Mouse (Mus musculus): ENCODE results near the gene Rsph9. TPM values are rescaled to one million over a fixed set of nuclear protein-coding genes. Genes with fewer than 3 reads are reported as not detected.
A peak's percentile ranks its signal among the peaks of the same experiment; 100 is the strongest.

Gene Rsph9
- polyA plus RNA-seq, 1 experiment from 2014 or later, result 46.7 TPM

DNA sequence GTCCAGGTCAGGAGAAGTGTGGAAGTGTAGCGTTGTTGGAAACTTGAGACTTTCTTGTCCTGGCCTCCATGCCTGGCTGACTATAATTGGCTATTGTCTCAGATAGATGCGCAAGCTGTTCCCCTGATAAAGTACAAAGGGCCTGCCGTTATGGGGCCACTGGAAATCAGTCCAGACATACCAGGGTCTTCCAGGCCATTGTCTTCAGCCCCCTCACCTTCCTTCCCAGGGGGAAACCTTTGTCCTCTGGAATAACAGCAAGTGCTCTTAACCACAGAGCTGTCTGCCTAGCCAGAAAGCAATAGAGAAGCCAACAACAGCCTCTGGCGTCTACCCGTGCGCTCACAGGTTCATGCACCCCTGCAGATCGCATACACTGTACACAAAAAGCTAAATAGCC lies 63.6 kb downstream of the Rsph9 start:
- no peaks in the 10 kb centered on the region for H3K36me3 ChIP-seq (ENCODE audit: control insufficient read depth, insufficient read depth, low read length)
- H3K4me2 ChIP-seq (ENCODE audit: low read depth, low read length), result no peak overlapping the region
- H3K4me1 ChIP-seq (ENCODE audit: control insufficient read depth, insufficient read depth, low read length), result peaks cover 6% of the 10 kb centered on the region; the same call in 1 of the 2 replicates
- H3K4me3 ChIP-seq (ENCODE audit: low read depth, low read length), result no peak overlapping the region
- H3K9me3 ChIP-seq (ENCODE audit: control insufficient read depth, low read length), result no peaks in the 10 kb centered on the region
- no peak overlapping the region for H3K9ac ChIP-seq (replicated peaks; ENCODE audit: low read depth, low read length)
- ATAC-seq (ENCODE audit: low read depth), result no peak
- H3K27me3 ChIP-seq (ENCODE audit: control insufficient read depth, insufficient read depth, low read length), result no peaks in the 10 kb centered on the region
- no peak overlapping the region for H3K27ac ChIP-seq (ENCODE audit: low read depth, low read length)
- 24% methylated on average over 7 of the region's 7 CpGs for WGBS

GRCm38 (mm10) chr17:46079037-46079436 lies 65.0 kb downstream of the Rsph9 start:
- Histone ChIP-seq H3K4me3 (ENCODE audit: low read depth, low read length) (no peak overlapping the region), H3K36me3 (ENCODE audit: control insufficient read depth, insufficient read depth, low read length) (no peaks in the 10 kb centered on the region), H3K9ac (replicated peaks; ENCODE audit: low read depth, low read length) (no peak overlapping the region), H3K27ac (ENCODE audit: low read depth, low read length) (no peak overlapping the region), H3K9me3 (ENCODE audit: control insufficient read depth, low read length) (no peaks in the 10 kb centered on the region), H3K4me1 (ENCODE audit: control insufficient read depth, insufficient read depth, low read length) (peaks cover 5% of the 10 kb centered on the region; the same call in 1 of the 2 replicates), H3K27me3 (ENCODE audit: control insufficient read depth, insufficient read depth, low read length) (no peaks in the 10 kb centered on the region), H3K4me2 (ENCODE audit: low read depth, low read length) (no peak overlapping the region)
- WGBS, result 80% methylated on average over 2 of the region's 2 CpGs
- no peak for ATAC-seq (ENCODE audit: low read depth)

DNA sequence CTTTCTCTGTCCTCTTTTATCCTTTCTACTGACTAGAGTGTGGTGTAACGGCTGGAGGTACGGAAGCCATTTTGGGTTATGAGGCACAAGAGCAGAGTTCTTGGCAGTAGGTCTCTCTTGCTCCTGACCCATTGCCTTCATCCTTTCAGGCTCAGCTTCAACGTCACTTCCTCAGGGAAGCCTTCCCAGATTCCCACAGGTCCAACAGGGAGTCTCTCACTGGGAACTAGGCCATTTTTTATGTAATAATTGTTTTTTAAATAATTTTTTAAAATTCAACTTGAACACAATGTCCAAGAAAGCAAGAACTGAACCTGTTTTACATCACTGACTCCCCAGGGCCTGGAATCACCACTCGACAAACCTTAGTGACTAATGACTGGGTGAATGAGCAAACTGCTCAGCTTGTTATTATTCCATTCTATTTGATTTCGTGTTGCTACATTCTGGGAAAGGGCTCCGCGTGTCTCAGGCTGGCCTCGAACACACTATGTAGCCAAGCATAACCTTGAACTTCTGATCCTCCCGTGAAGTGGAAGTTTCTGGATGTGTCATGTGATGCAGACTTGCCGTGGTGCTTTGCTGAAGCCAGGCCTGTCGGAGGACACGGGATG lies 66.0 kb downstream of the Rsph9 start:
- no peak overlapping the region for H3K27ac ChIP-seq (ENCODE audit: low read depth, low read length)
- ATAC-seq (ENCODE audit: low read depth), result no peak

GRCm38 (mm10) chr17:46076260-46076551 lies 67.8 kb downstream of the Rsph9 start:
- no peak overlapping the region for H3K4me3 ChIP-seq (ENCODE audit: low read depth, low read length)
- 53% methylated on average over 1 of the region's 1 CpGs for WGBS
- 0 out of 2 replicates have a peak, but pooled peaks cover 2% of the 10 kb centered on the region for H3K4me1 ChIP-seq (ENCODE audit: control insufficient read depth, insufficient read depth, low read length)
- no peak overlapping the region for H3K9ac ChIP-seq (replicated peaks; ENCODE audit: low read depth, low read length)
- no peaks in the 10 kb centered on the region for H3K27me3 ChIP-seq (ENCODE audit: control insufficient read depth, insufficient read depth, low read length)
- H3K27ac ChIP-seq (ENCODE audit: low read depth, low read length), result no peak overlapping the region
- no peak for ATAC-seq (ENCODE audit: low read depth)
- no peak overlapping the region for H3K4me2 ChIP-seq (ENCODE audit: low read depth, low read length)
- no peaks in the 10 kb centered on the region for H3K9me3 ChIP-seq (ENCODE audit: control insufficient read depth, low read length)
- H3K36me3 ChIP-seq (ENCODE audit: control insufficient read depth, insufficient read depth, low read length), result no peaks in the 10 kb centered on the region

More for the DNA sequence above, 66.0 kb downstream of the Rsph9 start:
- 0 out of 2 replicates have a peak, but pooled peaks cover 2% of the 10 kb centered on the region for H3K4me1 ChIP-seq (ENCODE audit: control insufficient read depth, insufficient read depth, low read length)
- no peak overlapping the region for H3K4me3 ChIP-seq (ENCODE audit: low read depth, low read length)
- H3K9ac ChIP-seq (replicated peaks; ENCODE audit: low read depth, low read length), result no peak overlapping the region
- no peak overlapping the region for H3K4me2 ChIP-seq (ENCODE audit: low read depth, low read length)
- no peaks in the 10 kb centered on the region for H3K36me3 ChIP-seq (ENCODE audit: control insufficient read depth, insufficient read depth, low read length)
- H3K9me3 ChIP-seq (ENCODE audit: control insufficient read depth, low read length), result no peaks in the 10 kb centered on the region
- no peaks in the 10 kb centered on the region for H3K27me3 ChIP-seq (ENCODE audit: control insufficient read depth, insufficient read depth, low read length)
- 95% methylated on average over 12 of the region's 12 CpGs for WGBS

DNA sequence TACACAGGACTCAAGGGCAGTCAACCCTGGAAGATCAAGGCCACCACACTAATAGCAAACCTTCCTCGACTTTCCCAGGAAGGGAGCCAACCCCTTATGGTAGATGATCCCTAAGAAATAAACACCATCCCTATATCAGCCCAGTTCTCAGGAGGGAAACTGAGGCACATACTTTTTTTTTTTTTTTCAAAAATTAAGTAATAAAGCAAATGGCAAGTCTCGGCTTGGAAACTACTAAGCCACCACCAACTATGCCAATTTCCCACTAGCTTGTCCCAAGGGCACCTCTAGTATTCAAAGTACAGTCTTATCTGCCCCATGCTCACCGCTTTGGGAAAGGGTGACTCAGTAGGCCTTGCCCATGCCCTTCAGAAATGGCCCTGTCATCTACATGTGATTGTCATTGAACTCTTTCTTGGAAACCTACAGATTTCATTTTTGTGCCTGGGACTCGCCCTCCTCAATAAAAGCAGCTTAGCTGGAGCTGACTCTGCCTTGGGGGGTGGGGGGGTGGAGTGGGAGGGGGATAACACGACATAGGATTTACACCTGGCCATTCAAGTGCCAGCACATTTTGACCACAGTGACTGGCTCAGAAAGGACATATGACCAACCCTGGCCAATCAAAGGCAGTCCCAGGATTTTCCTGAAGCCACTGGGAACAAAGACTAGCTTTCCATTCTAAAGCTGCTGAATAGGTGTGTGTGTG lies 68.3 kb downstream of the Rsph9 start:
- H3K9ac ChIP-seq (replicated peaks; ENCODE audit: low read depth, low read length), result no peak overlapping the region
- H3K9me3 ChIP-seq (ENCODE audit: control insufficient read depth, low read length), result no peaks in the 10 kb centered on the region
- no peak overlapping the region for H3K4me2 ChIP-seq (ENCODE audit: low read depth, low read length)
- no peaks in the 10 kb centered on the region for H3K27me3 ChIP-seq (ENCODE audit: control insufficient read depth, insufficient read depth, low read length)
- no peak overlapping the region for H3K4me3 ChIP-seq (ENCODE audit: low read depth, low read length)
- no peak for ATAC-seq (ENCODE audit: low read depth)
- WGBS, result 76% methylated on average over 5 of the region's 5 CpGs
- H3K27ac ChIP-seq (ENCODE audit: low read depth, low read length), result no peak overlapping the region
- no peaks in the 10 kb centered on the region for H3K36me3 ChIP-seq (ENCODE audit: control insufficient read depth, insufficient read depth, low read length)
- 0 out of 2 replicates have a peak, but pooled peaks cover 2% of the 10 kb centered on the region for H3K4me1 ChIP-seq (ENCODE audit: control insufficient read depth, insufficient read depth, low read length)

GRCm38 (mm10) chr17:46075116-46075485 lies 68.9 kb downstream of the Rsph9 start:
- Histone ChIP-seq H3K9ac (replicated peaks; ENCODE audit: low read depth, low read length) (no peak overlapping the region), H3K27me3 (ENCODE audit: control insufficient read depth, insufficient read depth, low read length) (no peaks in the 10 kb centered on the region), H3K36me3 (ENCODE audit: control insufficient read depth, insufficient read depth, low read length) (no peaks in the 10 kb centered on the region), H3K27ac (ENCODE audit: low read depth, low read length) (no peak overlapping the region), H3K9me3 (ENCODE audit: control insufficient read depth, low read length) (no peaks in the 10 kb centered on the region), H3K4me1 (ENCODE audit: control insufficient read depth, insufficient read depth, low read length) (0 out of 2 replicates have a peak, but pooled peaks cover 2% of the 10 kb centered on the region), H3K4me3 (ENCODE audit: low read depth, low read length) (no peak overlapping the region), H3K4me2 (ENCODE audit: low read depth, low read length) (no peak overlapping the region)
- 49% methylated on average over 3 of the region's 3 CpGs for WGBS
- no peak for ATAC-seq (ENCODE audit: low read depth)

DNA sequence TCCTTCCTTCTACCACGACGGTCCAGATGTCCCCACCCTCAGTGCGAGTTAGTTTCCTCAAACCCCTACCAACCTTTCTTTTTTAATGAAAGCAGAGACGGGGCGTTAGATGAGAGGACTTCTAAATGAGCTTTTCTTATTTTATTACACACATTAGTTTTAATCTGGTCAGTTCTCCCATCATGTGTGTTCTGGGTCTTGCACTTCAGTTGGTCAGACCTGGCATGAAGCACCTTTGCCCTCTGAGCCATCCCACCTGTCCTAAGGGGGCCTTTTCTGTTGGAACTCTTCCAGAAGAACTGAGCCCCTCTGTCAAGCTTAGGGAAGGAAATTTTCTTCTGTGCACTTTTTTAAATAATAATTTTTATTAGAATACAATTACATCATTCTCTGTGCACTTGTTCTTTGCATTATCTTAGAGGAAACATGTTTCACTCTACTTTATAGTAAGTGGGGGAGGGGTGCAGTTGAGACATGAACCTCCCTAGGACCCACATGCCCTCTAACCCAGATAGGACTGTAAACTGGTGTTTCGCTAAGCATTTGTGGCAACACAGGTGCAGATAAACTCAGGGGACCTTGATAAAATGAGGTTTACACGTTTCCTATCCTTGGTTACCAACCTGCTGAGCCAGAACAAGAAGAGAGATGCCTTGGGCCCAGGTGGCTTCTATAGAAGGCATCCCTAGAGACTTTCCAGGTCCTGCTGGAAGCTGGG lies 69.5 kb downstream of the Rsph9 start:
- Histone ChIP-seq H3K4me2 (ENCODE audit: low read depth, low read length) (no peak overlapping the region), H3K9me3 (ENCODE audit: control insufficient read depth, low read length) (no peaks in the 10 kb centered on the region), H3K36me3 (ENCODE audit: control insufficient read depth, insufficient read depth, low read length) (no peaks in the 10 kb centered on the region), H3K4me3 (ENCODE audit: low read depth, low read length) (no peak overlapping the region), H3K27ac (ENCODE audit: low read depth, low read length) (no peak overlapping the region), H3K9ac (replicated peaks; ENCODE audit: low read depth, low read length) (no peak overlapping the region), H3K4me1 (ENCODE audit: control insufficient read depth, insufficient read depth, low read length) (0 out of 2 replicates have a peak, but pooled peaks cover 2% of the 10 kb centered on the region), H3K27me3 (ENCODE audit: control insufficient read depth, insufficient read depth, low read length) (no peaks in the 10 kb centered on the region)
- no peak for ATAC-seq (ENCODE audit: low read depth)
- 69% methylated on average over 7 of the region's 7 CpGs for WGBS

DNA sequence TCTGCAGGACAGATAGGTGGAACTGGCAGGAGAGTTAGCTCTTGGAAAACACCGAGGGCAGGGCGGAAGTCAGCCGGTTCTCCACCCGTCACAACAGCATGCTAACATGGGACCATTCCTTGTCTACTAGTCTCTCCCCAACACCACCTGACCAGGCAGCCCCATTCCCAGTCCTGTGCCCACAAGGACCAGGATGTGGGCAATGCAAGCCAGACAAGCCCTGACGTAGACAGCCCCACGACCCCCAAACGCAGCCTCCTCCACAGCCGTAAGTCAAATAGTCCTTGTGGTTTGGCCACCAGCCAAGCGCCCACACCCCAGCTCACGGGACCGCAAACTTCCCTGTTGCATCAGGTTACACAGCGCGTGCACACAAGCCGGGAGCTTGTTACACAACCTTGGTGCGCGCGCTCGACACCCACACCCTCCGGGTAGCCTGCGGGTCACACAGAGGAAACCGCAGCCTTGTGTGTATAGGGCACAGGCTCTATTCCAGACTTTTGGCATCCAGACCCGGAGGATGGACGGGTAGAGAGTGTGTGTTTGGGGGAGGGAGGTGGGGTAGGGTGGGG lies 70.2 kb downstream of the Rsph9 start:
- 60% methylated on average over 23 of the region's 23 CpGs for WGBS
- Histone ChIP-seq H3K9ac (replicated peaks; ENCODE audit: low read depth, low read length) (no peak overlapping the region), H3K9me3 (ENCODE audit: control insufficient read depth, low read length) (no peaks in the 10 kb centered on the region), H3K27ac (ENCODE audit: low read depth, low read length) (no peak overlapping the region), H3K4me3 (ENCODE audit: low read depth, low read length) (no peak overlapping the region), H3K4me1 (ENCODE audit: control insufficient read depth, insufficient read depth, low read length) (0 out of 2 replicates have a peak, but pooled peaks cover 2% of the 10 kb centered on the region), H3K36me3 (ENCODE audit: control insufficient read depth, insufficient read depth, low read length) (no peaks in the 10 kb centered on the region), H3K4me2 (ENCODE audit: low read depth, low read length) (no peak overlapping the region), H3K27me3 (ENCODE audit: control insufficient read depth, insufficient read depth, low read length) (no peaks in the 10 kb centered on the region)
- peak; percentile 21; the same call in 1 of the 2 replicates for ATAC-seq (ENCODE audit: low read depth)
